Mouse (Mus musculus) layer of hippocampus, postnatal 14 days (tissue): ENCODE measurements around the gene Pomp. TPM values are rescaled to one million over a fixed set of nuclear protein-coding genes. Genes with fewer than 3 reads are reported as not detected.

Source experiments
- DNase-seq, 2 experiments: peaks; one replicate each; pipeline ENCODE4 v3.0.0; 2021 to 2022; ENCODE audit warnings: low spot score in 2 of 2, mixed read lengths in 1 of 2
- long read RNA-seq, 2 experiments: library from polyadenylated mRNA; stranded (forward); transcript quantifications; one replicate each; pipeline ENCODE4 v2.0.0; 2021
- total RNA-seq, 2 experiments: library from RNA; stranded (reverse); gene quantifications; 2 replicates each; pipeline ENCODE4 v1.2.3; 2021

The Pomp gene
- 100 to 1,000 TPM; 139 to 153 TPM for total RNA-seq
- long read RNA-seq, experiment 1, transcript Pomp-201 (6 exons, 1,579 nt): major isoform, 78 of 89 reads
- long read RNA-seq, experiment 1, partial matches to known transcripts: 5 of 89 reads
- long read RNA-seq, experiment 1, other reads (novel, unspliced or antisense): 6 of 89 reads
- long read RNA-seq, experiment 2, transcript Pomp-201 (6 exons, 1,579 nt): major isoform, 197 of 214 reads
- long read RNA-seq, experiment 2, partial matches to known transcripts: 6 of 214 reads
- long read RNA-seq, experiment 2, other reads (novel, unspliced or antisense): 11 of 214 reads

DNA sequence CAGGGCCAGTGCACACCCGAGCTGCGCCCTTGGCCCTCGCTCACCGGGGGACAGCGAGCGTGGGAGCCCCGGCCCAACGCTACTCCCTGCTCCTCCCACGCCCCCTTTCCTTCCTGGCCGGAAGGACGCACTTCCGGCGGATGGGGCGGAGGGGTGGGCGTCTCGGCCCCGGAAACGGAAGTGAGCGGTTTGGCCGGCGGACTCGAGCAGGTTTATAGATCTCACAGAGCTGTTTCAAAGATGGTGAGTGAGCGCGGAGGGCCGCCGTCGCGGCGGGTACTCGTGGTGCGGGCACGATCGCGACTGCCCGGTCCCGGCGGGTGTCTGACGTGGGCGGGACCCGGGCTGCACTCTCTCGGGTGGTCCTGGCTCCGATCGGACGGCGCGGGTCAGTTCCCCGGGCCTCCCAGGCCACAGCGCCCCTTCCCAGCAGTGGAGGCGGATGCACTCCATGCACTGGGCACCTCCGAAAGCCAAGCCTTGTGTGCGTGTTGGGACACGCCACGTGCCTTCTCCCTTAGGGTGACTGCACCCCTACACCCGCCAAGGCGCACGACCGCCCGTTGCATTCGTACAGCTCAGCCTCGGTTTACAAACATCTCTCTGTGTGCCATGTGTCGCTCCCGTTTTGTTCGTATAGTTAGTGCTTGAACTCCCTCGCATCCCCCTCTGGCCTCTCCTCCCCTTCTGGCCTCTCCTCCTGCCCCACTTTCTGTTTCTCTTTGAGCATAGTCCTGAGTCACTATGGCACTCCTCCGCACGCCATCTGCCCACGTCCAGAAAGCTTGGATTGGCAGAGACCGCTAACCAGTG, at the start of gene Pomp:
Gene Pomp, plus strand, starts transcription at position 13 of the 813 bp plus-strand sequence.
- DNase-seq: peak; percentile 87 to 92

DNA sequence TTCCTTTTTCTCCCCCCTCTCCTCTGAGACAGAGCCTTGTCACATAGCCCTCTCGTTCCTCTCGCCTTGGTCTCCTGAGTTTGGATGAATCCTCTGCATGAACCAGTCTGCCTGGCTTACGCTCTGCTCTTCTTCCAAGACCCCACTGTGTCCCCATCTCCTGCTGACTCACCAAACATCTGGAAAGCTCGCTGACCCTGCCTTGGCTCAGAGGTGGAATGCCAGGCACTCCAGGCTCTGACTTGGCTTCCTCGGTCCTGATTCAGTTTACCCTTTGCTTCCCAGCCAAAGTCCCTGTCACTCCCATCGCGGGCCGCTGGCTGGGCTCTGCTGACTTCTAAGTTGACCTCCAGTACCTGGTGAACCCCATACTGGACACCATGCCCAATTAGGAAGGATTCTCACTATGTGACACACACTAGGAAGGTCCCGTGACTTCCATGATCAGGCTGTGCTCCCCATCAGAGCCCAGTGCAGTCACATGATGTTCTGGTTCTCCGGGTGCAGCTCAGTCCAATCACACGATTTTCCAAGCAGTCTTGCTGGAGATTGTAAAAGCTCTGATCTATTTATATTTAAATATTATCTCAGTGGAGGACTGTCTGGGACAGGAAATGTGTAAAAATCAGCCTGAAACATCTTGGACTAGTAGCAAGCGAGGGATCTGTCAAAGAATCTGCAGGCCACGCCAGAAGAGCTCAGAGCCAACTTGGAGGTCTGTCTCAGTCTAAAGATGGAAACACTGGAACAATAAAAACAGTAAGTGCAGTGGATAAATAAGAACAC, 47.8 kb upstream of the Pomp start:
- DNase-seq: no peak

DNA sequence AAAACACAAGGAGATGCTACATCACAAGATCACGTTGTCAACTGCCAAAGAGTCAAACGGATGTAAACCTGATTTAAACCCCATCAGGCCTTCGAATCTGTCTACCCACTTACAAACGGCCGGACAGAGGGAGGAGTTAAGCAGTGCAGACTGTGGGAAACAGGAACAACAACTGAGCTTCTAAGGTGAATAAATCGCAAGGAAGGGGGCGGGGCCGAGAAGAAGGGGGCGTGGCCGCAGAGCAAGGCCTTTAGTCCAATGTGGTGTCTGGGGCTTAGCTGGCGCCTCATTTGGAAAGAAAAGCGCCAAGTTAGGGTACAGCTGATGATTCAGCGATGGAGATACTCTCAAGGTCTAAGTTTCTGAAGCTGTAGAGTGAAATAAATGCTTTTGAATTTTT, 45.3 kb upstream of the Pomp start:
- DNase-seq: no peak

DNA sequence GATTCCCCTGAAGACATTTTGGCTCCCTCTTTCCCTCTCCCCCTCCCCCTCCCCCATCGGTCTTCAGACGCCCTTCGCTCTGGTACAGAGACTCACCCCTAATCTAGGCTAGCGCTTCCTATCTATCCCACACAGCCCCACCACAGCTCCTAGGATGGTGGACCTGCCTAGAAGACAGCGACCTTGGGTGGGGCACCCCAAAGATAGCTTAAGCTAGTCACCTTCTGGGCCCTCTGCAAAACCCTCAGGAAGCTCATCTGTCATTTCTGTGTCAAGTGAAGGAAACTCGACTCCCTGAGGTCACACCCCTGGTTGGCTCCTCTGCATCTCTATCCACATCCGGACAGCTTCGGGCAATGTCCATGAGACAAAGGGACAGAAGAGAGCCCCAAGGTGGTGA, 44.7 kb upstream of the Pomp start:
- no peak for DNase-seq

DNA sequence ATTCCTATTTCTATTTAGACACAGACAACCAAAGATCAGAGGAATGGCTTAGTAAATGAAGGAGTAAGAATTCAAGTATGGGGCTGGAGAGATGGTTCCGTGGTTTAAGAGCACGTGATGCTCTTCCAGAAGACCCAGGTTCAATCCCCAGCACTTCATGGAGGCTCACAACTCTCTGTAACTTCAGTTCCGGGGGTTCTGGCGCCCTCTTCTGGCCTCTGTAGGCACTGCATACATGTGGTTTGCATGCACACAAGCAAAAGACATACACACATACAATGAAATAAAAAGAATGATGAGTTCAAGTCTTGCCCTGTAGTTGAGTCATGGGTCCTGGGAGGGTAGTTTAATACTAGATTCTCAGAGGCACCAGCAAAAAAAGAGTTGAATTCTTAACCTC, 43.8 kb upstream of the Pomp start:
- no peak for DNase-seq

DNA sequence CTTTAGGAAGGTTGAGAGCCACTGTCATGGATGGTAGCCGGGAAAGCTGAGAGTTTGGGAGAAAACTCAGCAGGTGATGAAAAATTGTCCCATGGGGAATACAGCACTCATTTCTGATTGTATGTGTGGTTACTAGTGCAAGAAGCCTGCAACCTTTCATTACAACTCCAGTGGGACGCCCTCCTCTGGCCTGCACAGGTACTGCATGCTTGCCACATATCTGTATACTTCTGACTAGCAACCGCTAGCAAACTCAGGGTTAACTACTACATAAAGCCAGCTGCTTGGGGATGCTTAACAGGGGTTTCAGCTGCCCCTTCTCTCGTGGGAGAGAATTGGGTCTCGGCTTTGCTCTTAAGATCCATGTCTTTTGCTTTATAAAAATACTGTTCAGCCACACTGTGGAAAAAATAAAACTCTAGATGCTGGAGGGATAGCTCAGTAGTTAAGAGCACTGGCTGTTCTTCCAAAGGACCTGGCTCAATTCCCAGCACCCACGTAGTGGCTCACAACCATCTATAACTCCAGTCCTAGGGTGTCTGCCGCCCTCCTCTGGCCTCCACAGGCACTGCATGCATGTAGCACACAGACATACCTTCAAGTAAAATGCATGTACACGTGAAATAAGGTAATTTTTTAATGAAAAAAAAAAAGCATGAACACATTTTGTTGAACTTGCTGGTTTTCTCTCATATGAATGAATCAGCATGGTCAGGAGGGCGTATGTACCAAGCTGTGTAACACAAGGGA, 42.3 kb upstream of the Pomp start:
- no peak for DNase-seq

DNA sequence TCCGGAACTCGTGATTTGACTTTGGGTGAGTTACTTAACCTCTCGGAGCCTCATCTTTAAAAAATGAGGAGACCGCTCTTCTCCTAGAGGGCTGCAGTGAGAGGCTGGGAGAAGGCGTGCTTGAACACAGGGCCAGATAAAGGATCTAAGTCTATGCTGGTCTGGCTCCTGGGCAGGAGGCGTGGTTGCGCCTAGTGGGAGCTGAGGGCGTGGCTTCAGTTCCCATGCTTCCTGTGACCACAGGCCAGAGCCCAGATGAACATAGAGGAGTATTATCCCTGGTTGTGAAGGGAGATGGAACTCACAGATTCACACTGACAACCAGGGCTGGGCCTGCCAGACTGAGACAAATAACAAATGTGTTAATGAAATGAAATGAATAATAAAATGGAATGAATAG, 41.4 kb upstream of the Pomp start:
- DNase-seq: no peak

DNA sequence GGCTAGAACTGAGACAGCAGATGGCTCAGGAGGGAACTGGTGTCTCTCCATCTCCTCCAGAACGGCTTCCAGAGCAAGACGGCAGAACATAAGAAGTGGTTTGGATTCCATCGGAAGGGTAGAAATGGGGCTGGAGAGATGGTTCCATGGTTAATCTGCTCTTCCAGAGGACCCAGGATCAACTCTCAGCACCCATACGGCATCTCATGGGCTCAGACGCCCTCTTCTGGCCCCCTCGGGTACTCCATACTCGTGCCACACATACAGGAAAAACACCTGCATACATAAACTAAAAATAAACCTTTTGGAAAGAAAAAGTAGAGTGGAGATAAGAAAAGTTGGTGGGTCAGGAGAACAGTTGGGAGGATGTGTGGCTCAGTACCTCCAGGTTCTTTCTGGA, 40.4 kb upstream of the Pomp start:
- DNase-seq: no peak

DNA sequence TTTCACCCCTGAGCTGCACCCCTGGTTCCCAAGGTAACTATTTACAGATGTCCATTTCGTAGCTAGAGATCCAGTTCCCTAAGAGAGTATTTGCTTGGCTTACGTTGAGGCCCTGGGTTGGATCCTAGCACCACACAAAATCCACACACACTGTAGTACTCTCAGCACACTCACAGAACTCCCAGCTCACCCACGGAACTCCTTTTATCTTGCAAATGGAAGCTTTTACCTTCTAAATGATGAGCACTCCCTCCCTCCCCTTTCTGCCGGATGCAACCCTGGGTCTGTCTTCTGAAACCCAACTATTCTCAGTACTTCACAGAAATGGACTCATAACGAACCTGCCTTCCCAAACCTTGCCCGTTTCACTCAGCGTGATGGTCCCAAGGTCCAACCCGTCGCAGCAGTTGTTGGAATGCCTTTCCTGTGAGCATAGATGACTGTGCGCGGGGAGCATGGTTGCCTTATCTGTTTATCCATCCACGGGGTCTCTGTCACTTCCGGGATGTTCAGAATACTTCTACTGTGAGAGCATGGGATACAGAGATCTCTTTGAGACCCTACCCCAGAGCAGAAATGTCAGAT, 36.1 kb upstream of the Pomp start:
- DNase-seq: no peak

DNA sequence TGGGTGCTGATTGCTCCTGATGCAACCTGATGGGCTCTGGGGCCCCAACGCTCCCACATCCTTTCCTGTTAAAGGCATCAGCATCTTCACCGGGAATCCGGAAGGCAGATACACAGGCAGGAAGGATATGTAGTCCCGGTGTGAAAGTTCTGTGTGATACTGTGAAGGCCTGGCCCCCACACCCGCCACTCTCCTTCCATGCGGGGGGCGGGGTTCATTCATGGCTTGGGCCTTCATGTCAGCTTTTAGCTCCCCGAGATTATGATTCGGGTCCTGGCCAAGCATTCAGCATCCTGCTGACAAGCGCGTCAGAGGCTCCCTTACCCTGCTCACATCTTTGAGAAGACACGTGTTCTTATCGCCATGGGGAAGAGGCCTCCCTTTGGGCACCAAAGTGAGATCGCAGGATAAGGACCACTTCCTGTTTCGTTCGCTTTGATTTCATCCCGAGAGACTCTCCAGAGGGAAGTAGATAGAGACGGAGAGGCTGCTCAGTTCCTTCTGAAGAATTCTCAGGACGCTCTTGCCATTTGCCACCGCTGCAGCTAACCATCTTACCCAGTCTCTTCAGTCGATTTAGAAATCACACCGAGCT, 34.8 kb upstream of the Pomp start:
- DNase-seq: peak in 1 of 2 experiments; percentile 11

DNA sequence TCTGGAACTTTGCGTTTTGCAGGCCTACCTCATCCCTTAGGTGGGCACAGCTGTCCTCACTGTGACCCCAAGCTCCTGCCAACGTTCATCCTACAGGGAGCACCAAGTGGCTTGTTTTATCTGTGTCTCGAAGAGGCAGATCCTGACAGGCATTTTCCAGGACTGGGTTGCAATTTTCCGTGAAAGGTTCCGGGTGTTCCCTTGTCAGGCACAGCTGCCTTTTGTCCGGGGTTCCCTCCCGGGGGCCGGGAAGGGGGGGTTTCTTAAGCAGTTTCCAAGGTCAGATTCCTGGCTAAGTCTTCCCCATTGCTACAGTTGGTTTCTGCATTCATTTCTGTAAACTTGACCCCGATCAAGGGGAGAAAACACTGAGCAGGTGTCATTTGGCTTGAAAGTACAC, 34.2 kb upstream of the Pomp start:
- no peak for DNase-seq

DNA sequence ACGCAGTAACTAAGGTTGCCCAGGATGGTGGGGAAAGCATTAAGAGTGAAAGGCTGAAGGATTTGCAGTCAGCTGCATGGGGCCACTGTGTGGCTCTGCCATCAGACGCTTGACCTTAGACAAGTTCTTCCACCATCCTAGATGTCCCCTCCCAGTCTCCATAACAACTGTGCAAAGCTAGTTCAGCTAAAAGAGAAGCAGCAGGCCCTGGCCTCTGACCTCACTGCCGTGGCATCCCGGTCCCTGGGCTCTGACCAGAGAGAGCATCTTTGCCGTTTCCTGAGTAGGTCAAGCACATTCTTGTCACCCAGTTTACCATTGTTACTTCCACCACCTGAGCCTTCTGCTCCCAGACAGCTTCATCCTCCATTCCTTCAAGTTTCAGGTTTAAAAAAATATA, 33.7 kb upstream of the Pomp start:
- DNase-seq: no peak

DNA sequence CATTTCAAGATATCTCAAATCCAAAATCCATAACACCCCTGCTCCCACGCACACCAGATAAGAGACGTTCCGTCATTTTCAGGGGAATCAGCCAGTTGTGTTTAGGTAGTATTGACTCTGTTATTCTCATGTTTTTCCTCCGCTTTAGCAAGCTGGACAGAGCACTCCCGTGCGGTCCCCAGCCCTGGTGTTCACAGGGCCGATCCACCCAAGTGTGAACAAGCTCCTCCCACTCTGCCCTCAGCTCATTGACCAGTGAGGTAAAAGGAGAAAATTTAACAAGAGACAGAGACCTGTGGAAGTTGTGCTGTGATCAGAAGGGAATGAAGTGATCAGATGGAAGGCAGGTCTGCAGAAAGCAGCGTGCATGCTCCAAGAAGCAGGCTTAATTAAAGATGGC, 31.4 kb upstream of the Pomp start:
- no peak for DNase-seq

DNA sequence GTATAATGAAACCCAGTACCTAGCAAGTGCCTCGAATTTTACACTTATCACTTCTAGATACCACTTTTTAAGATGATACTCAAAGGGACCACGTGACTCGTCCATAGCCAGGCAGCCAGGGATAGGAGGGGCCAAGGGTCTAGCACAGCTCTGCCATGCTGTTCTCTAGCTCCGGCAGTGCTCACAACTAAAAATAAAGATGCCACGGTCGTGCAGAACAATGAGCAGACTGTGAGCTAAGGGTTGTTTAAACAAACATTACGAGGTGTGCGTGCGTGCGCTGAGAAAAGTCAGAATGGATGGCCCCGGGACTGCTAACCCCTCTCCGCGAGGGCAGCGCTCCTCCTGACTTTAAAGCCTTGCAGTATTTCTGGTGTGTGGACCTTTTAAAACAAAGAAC, 27.4 kb upstream of the Pomp start:
- DNase-seq: no peak

DNA sequence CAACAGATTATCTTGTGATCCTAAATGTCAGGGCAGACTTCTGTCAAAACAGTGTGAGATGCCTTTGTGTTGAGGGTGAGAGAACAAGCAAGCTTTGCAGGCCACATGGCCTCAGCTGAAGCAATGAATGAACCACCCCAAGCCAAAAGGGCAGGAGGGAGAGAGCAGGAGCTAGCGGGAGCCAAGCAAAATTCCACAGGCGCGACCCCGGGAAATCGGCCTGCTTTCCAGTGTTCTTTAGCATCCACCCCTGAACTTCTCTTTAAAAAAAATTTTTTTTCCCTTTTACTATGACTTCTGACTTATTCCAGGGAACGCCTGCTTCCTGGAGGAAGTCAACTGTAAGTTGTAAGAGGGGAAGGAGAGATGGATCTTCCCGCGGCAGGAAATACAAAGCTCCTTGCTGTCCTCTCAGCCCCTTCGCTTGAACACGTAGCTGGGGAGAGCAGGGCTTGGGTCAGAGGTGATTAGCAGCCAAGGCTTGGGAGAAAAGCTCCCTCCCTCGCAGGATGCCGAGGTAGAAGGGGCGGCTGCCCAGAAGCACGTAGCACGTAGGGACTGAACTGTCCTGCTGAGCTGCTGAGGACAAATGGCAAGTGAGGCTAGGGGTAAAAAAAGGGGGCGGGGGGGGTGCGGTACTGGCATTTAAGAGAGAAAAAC, 25.3 kb upstream of the Pomp start:
- no peak for DNase-seq

DNA sequence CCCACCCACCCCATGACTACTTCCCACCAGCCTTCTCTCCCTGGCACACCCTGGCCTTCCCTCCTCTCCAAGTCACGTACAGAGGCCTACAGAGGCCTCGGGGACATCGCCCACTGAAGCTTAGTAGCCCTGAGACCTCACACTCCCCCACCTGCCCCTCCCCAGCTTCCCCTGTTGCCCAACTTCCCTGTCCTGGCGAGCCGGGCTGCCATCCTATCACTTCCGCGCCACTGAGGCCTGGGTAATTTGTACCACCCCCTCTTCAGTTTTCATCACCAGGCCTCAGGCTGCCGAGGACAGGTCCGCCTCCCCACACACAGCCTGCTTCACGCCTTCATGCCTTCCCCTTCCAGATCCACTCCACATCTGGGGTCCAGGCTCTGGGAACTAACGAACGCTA, 20.8 kb upstream of the Pomp start:
- no peak for DNase-seq

DNA sequence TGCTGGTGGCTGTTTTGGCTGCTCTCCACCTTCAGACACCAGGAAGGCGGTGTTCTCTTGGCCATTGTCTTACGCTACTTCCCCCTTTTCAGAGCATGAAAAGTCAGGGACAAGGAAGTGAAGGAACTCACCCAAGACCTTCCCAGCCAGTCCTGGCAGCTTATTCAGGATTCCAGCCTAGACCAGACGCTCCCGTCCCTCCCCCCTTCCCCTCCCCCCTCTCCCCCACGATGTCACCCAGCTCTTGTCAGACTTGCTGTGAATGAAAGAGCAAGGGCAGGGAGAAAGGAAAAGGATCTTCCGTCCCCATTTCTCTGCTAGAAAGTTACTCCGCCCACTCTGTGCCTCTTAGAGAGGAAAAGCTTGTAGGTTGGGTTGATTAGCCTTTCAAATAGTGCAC, 16.9 kb upstream of the Pomp start:
- no peak for DNase-seq

DNA sequence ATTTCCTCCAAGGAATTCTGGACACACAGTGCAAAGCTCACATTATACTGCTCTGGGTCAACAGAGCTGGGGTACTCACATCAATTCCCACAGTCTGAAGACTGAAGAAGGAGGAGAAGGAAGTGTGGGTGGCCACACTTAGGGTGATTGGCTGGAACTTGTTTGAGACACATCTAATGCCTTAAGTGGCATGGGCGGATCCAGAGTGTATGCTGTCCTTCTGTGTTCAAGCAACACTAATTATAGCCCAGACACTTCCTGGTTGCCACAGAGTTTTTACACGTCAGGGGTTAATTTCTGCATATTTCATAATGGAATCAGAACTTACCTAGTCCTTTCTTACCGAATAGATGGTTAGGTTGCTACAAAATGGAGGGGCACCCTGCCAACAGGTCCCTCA, 14.9 kb upstream of the Pomp start:
- no peak for DNase-seq

DNA sequence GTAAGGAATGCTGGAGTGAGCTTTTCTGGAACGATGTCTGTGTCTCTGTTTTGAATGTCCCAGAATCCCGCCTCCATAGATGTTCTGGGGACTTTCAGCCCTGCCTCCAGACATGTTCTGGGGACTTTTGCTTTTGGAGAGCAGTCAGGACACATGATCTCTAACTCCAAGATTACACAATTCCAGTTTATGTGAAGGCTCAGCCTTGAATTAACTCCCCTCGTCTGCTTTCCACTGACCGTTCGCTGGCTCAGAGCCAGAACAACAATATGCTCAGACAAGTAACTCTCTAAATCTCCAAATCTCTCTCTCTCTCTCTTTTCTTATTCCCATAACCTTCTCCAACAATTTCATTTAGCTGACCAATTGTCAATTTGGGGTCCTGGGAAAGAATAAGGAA, 12.9 kb upstream of the Pomp start:
- no peak for DNase-seq
